Mouse (Mus musculus): Measurements from ENCODE around the gene Ptpn1. TPM values are rescaled to one million over a fixed set of nuclear protein-coding genes. Genes with fewer than 3 reads are reported as not detected.

The Ptpn1 gene
- polyA plus RNA-seq, 1 experiment, result 59.4 TPM

DNA sequence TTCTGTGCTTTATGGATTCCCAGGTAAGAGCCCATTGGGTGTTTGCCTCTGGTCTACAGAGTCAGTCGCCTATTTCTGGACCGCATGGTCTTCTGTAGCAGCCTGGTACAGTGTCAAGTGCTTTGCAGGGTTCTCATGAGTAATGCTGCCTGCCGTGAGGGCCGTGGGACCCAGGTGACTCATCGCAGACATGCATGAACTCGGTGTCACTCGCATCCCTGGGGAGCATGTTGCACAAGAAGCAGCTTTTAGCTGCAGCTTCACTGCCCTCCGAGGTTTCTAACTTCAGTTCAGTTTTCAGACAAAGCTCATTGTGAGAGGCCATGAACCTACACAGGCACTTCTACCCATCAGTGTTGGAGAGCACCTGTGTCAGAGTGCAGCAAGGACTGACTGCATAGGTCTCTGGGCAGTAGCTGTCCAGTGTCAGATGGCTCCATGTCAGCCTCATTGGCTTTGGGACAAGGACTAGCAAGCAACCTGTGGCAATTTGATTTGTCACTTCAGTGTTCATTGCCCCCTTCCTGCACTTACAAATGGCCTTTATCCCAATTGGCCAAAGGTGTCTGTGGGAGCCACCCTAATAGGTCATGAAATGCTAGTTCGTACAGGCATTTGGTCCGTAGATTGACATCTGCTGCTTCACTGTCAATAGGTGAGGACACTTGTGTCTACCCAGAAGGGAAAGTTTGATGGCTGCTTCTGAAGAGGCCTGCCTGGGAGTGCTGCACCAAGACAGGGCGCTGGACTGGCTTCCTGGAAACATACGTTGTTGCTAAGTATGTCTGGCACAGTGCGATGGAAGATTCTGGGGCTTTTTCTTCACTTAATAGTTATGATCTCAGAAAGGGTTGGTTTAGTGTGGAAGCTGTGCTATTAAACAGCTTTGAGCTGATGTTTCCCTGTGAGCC is 19.7 kb downstream of the Ptpn1 start:
- TF ChIP-seq CTCF (IDR thresholded peaks at IDR 0.05; ENCODE audit: borderline replicate concordance, insufficient read depth, low read length) (no peak), POLR2A (IDR thresholded peaks at IDR 0.05; ENCODE audit: low read depth, low read length) (no peak)
- no peak overlapping the region for H3K4me3 ChIP-seq (ENCODE audit: insufficient read depth, low read length)
- peak overlapping the region; percentile 51 for H3K27ac ChIP-seq (ENCODE audit: insufficient read depth, low read length)
- H3K4me1 ChIP-seq (ENCODE audit: control insufficient read depth, insufficient read depth, low read length), result peaks cover 43% of the 10 kb centered on the region

- Histone ChIP-seq H3K27ac (ENCODE audit: insufficient read depth, low read length) (no peak overlapping the region), H3K4me1 (ENCODE audit: control insufficient read depth, insufficient read depth, low read length) (peaks cover 36% of the 10 kb centered on the region), H3K4me3 (ENCODE audit: insufficient read depth, low read length) (no peak overlapping the region)
- TF ChIP-seq POLR2A (IDR thresholded peaks at IDR 0.05; ENCODE audit: low read depth, low read length), result no peak
- no peak for TF ChIP-seq CTCF (IDR thresholded peaks at IDR 0.05; ENCODE audit: borderline replicate concordance, insufficient read depth, low read length)
Observed at GRCm38 (mm10) chr2:167953819-167954218, 22.0 kb downstream of the Ptpn1 start.

DNA sequence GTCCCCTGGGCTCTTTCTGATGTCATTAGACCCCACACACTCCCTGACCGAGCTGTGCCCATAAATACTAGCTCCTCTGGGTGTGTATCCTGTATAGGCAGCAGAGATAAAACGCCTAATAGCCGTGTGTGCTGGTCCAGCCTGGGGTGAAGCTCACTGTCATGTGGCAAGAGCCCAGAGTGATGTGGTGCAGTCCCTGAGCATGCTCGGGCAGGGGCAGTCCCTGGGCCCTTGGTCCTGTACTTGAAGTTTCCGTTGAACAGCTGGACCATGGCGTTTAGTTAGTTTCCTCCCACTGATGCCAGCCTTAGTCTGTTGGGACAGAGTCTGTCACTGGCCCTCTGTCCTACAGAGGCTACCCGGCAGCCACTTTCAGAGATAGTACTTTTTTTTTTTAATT is 23.1 kb downstream of the Ptpn1 start:
- no peak overlapping the region for H3K4me3 ChIP-seq (ENCODE audit: insufficient read depth, low read length)
- H3K4me1 ChIP-seq (ENCODE audit: control insufficient read depth, insufficient read depth, low read length), result peaks cover 35% of the 10 kb centered on the region
- no peak overlapping the region for H3K27ac ChIP-seq (ENCODE audit: insufficient read depth, low read length)
- TF ChIP-seq POLR2A (IDR thresholded peaks at IDR 0.05; ENCODE audit: low read depth, low read length) (no peak), CTCF (IDR thresholded peaks at IDR 0.05; ENCODE audit: borderline replicate concordance, insufficient read depth, low read length) (no peak)

DNA sequence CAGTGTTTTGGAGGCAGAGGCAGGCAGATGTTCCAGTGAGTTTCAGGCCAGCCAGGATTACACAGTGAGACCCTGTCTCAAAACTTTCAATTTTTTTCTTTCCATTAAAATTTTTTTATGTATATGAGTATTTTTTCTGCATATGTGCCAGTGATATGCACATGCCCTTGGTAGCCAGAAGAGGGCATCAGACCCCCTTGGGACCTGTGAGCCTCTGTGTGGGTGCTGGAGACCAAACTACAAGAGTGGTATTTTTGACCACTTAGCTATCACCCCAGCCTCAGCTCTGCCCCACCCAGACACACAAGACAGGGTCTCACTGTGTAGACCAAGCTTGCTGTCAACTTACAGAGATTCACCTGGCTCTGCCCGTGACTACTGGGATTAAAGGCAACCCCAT is 25.7 kb downstream of the Ptpn1 start:
- H3K27ac ChIP-seq (ENCODE audit: insufficient read depth, low read length), result no peak overlapping the region
- H3K4me3 ChIP-seq (ENCODE audit: insufficient read depth, low read length), result no peak overlapping the region
- no peak for TF ChIP-seq CTCF (IDR thresholded peaks at IDR 0.05; ENCODE audit: borderline replicate concordance, insufficient read depth, low read length)
- no peak for TF ChIP-seq POLR2A (IDR thresholded peaks at IDR 0.05; ENCODE audit: low read depth, low read length)
- H3K4me1 ChIP-seq (ENCODE audit: control insufficient read depth, insufficient read depth, low read length), result peaks cover 29% of the 10 kb centered on the region

DNA sequence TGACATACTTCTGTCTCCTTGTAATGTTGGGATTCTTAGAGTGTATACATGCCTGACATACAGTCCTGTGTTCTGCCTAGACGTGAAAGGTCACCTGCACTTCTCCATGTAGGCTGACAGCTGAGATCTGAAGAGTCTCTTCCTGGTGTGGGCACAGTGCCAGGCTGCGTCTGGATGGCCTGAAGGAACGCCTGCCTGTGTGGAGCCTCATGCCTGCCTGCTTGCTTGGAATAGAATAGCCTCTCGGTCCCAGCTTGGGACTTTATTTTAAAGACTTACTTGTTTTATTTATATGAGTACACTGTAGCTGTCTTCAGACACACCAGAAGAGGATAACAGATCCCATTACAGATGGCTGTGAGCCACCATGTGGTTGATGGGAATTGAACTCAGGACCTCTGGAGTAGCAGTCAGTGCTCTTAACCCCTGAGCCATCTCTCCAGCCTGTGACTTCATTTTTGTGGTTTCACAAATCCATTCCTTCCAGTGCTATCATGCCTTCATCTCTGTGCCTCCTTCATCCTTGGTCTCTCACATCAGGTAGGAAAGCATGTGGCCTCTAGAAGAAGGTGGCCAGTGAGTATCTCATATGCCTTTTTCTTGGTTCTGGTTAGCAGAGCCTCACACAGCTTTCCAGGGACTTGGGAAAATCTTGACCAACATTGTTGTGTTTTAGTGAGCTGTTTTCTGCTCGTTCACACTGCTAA is 26.4 kb downstream of the Ptpn1 start:
- Histone ChIP-seq H3K27ac (ENCODE audit: insufficient read depth, low read length) (peak overlapping the region; percentile 69), H3K4me1 (ENCODE audit: control insufficient read depth, insufficient read depth, low read length) (peaks cover 29% of the 10 kb centered on the region), H3K4me3 (ENCODE audit: insufficient read depth, low read length) (no peak overlapping the region)
- TF ChIP-seq CTCF (IDR thresholded peaks at IDR 0.05; ENCODE audit: borderline replicate concordance, insufficient read depth, low read length) (no peak), POLR2A (IDR thresholded peaks at IDR 0.05; ENCODE audit: low read depth, low read length) (no peak)

DNA sequence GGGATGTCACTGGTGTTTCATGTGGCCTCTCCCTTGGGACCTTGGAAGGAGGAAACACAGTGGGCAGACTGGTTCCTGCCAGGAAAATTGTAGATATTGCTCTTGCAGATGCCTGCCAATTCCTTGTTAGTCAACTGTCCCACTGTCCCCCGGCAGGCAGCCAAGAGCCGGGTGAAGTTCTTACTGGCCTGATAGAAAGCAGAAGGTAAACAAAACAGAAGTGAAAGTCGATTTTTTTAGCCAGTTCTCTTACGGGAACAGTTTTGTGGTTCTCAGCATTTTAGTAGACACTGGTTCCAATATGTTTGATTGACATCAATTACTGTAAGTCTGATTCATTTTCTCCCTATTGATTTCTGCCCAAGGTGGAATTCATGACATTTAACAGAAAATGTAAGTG is 27.0 kb downstream of the Ptpn1 start:
- H3K27ac ChIP-seq (ENCODE audit: insufficient read depth, low read length), result peak overlapping the region; percentile 69
- peaks cover 33% of the 10 kb centered on the region for H3K4me1 ChIP-seq (ENCODE audit: control insufficient read depth, insufficient read depth, low read length)
- TF ChIP-seq CTCF (IDR thresholded peaks at IDR 0.05; ENCODE audit: borderline replicate concordance, insufficient read depth, low read length) (no peak), POLR2A (IDR thresholded peaks at IDR 0.05; ENCODE audit: low read depth, low read length) (no peak)
- H3K4me3 ChIP-seq (ENCODE audit: insufficient read depth, low read length), result no peak overlapping the region

GRCm38 (mm10) chr2:167959384-167959911 is 27.6 kb downstream of the Ptpn1 start:
- Histone ChIP-seq H3K4me1 (ENCODE audit: control insufficient read depth, insufficient read depth, low read length) (peaks cover 34% of the 10 kb centered on the region), H3K4me3 (ENCODE audit: insufficient read depth, low read length) (no peak overlapping the region), H3K27ac (ENCODE audit: insufficient read depth, low read length) (peak overlapping the region; percentile 28)
- TF ChIP-seq POLR2A (IDR thresholded peaks at IDR 0.05; ENCODE audit: low read depth, low read length) (no peak), CTCF (IDR thresholded peaks at IDR 0.05; ENCODE audit: borderline replicate concordance, insufficient read depth, low read length) (no peak)

DNA sequence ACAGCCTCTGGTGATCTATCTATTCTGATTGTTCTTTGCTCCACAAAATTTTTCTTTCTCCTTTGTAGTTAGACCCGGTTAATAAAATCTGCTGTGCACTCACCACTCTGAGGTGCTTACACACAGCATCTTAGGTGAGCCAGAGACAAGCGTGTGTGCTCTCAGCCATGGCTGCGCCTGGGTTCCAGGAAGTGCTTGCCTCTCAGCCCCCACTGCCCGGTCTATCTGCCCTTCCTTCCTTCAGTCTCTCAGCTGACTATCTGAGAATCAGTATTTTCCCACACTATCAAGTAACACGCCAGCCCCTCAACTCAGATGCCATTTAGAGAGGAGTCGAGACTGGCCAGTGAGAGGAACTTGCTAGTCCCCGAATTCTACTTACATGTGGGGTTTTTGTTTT is 28.1 kb downstream of the Ptpn1 start:
- TF ChIP-seq CTCF (IDR thresholded peaks at IDR 0.05; ENCODE audit: borderline replicate concordance, insufficient read depth, low read length), result no peak
- TF ChIP-seq POLR2A (IDR thresholded peaks at IDR 0.05; ENCODE audit: low read depth, low read length), result no peak
- no peak overlapping the region for H3K27ac ChIP-seq (ENCODE audit: insufficient read depth, low read length)
- H3K4me1 ChIP-seq (ENCODE audit: control insufficient read depth, insufficient read depth, low read length), result peaks cover 34% of the 10 kb centered on the region
- H3K4me3 ChIP-seq (ENCODE audit: insufficient read depth, low read length), result no peak overlapping the region

GRCm38 (mm10) chr2:167960584-167960983 is 28.7 kb downstream of the Ptpn1 start:
- H3K4me3 ChIP-seq (ENCODE audit: insufficient read depth, low read length), result no peak overlapping the region

More at GRCm38 (mm10) chr2:167960584-167960983, 28.7 kb downstream of the Ptpn1 start:
- H3K4me1 ChIP-seq (ENCODE audit: control insufficient read depth, insufficient read depth, low read length), result peaks cover 34% of the 10 kb centered on the region
- TF ChIP-seq POLR2A (IDR thresholded peaks at IDR 0.05; ENCODE audit: low read depth, low read length) (no peak), CTCF (IDR thresholded peaks at IDR 0.05; ENCODE audit: borderline replicate concordance, insufficient read depth, low read length) (no peak)
- no peak overlapping the region for H3K27ac ChIP-seq (ENCODE audit: insufficient read depth, low read length)

Measured in embryonic fibroblast, embryonic 13.5 days (primary cell).